17 mouse cellular contexts compared by ENCODE assay signal in the genomic region with DNA sequence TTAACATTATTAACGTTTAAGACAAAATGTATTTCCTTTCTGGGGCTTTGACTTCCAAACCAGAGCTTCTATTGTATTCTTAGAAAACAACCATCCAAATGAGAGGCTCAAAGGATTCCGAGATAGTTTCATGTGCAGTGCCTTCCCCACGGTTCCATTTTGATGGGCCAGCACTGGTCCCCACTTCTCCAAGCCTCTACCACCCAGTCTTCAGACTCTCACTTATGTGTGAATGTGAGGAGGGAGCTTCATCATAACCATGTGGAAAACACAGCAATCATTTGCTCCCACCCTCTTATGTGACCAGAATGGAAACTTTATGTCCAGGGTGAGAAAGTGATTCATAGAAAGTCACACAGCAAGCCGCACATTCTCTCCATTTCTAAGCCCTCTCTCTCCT.
DNase-seq lines count a peak whose midpoint lies in the region; ATAC-seq lines count a peak whose summit lies in the region.
"Had no signal": no experiment of that assay in that cellular context is flagged by ENCODE, and none has a peak within 500 bp of the region (broad histone marks: within the 10 kb centered on the region; RNA-seq: fewer than 3 reads in every experiment).

No protein-coding gene starts in this region.

- DNase-seq in kidney, adult 18-20 months = no peak
- DNase-seq in hindbrain, embryonic 14.5 days (ENCODE audit: low spot score) = no peak
- no peak for DNase-seq in thymus, postnatal 25 days
- DNase-seq in spleen, postnatal 4 days (ENCODE audit: low spot score in 2 of 2) = no peak
- DNase-seq in testis, postnatal 10 days (ENCODE audit: low spot score) = no peak
- DNase-seq: cerebellum, adult 11 months; cerebellum, postnatal 36 days; gastrocnemius, postnatal 36 days; lung, postnatal 4 days; right cerebral cortex, postnatal 25 days had no signal

- no peak overlapping the region for H3K4me2 ChIP-seq in kidney, embryonic 14.5 days (replicated peaks; ENCODE audit: low read depth, low read length)
- H3K4me2 ChIP-seq in forebrain, embryonic 13.5 days = 0 out of 2 replicates have a peak overlapping the region, but pooled peaks have one; percentile 35
- H3K4me2 ChIP-seq in hindbrain, embryonic 14.5 days (replicated peaks) = no peak overlapping the region; the same call in 1 of the 2 replicates
- no peak overlapping the region for H3K4me2 ChIP-seq in midbrain, embryonic 16.5 days (ENCODE audit: low read length)
- H3K4me2 ChIP-seq: embryonic facial prominence, embryonic 15.5 days; heart, embryonic 12.5 days; limb, embryonic 13.5 days; liver, embryonic 15.5 days had no signal

- no peak overlapping the region for H3K27ac ChIP-seq in kidney, embryonic 14.5 days (ENCODE audit: low read depth, low read length)
- no peak overlapping the region for H3K27ac ChIP-seq in forebrain, embryonic 13.5 days
- peak overlapping the region; percentile 66 for H3K27ac ChIP-seq in hindbrain, embryonic 14.5 days
- H3K27ac ChIP-seq in midbrain, embryonic 16.5 days (ENCODE audit: low read length) = no peak overlapping the region
- H3K27ac ChIP-seq: embryonic facial prominence, embryonic 15.5 days; limb, embryonic 13.5 days; liver, embryonic 15.5 days had no signal

- no peaks in the 10 kb centered on the region for H3K27me3 ChIP-seq in kidney, embryonic 14.5 days (ENCODE audit: control insufficient read depth, insufficient read depth, low read length)
- H3K27me3 ChIP-seq in forebrain, embryonic 13.5 days = no peaks in the 10 kb centered on the region
- no peaks in the 10 kb centered on the region for H3K27me3 ChIP-seq in hindbrain, embryonic 14.5 days (ENCODE audit: control insufficient read depth, insufficient read depth, low read length)
- H3K27me3 ChIP-seq in midbrain, embryonic 16.5 days (ENCODE audit: control insufficient read depth, insufficient read depth, low read depth, low read length) = no peaks in the 10 kb centered on the region
- H3K27me3 ChIP-seq: embryonic facial prominence, embryonic 15.5 days; heart, embryonic 12.5 days; limb, embryonic 13.5 days; liver, embryonic 15.5 days had no signal

- WGBS in kidney, embryonic 14.5 days = 81% methylated on average over 4 of the region's 4 CpGs
- 28% methylated on average over 4 of the region's 4 CpGs for WGBS in forebrain, embryonic 13.5 days
- 28% methylated on average over 4 of the region's 4 CpGs for WGBS in hindbrain, embryonic 14.5 days
- 41% methylated on average over 4 of the region's 4 CpGs for WGBS in midbrain, embryonic 16.5 days

- 0 out of 2 replicates have a peak, but pooled peaks have one; percentile 16 for ATAC-seq in kidney, embryonic 14.5 days (ENCODE audit: low FRiP score, low TSS enrichment)
- ATAC-seq in forebrain, embryonic 13.5 days = no peak
- ATAC-seq in hindbrain, embryonic 14.5 days (ENCODE audit: low FRiP score) = no peak
- ATAC-seq in midbrain, embryonic 16.5 days = no peak

- no peaks in the 10 kb centered on the region for H3K9me3 ChIP-seq in kidney, embryonic 14.5 days (ENCODE audit: control insufficient read depth, low read length)
- no peaks in the 10 kb centered on the region for H3K9me3 ChIP-seq in forebrain, embryonic 13.5 days (replicated peaks)
- H3K9me3 ChIP-seq in hindbrain, embryonic 14.5 days (ENCODE audit: control insufficient read depth, low read length) = no peaks in the 10 kb centered on the region
- no peaks in the 10 kb centered on the region for H3K9me3 ChIP-seq in midbrain, embryonic 16.5 days (replicated peaks; ENCODE audit: control insufficient read depth, low read length, poor library complexity, severe bottlenecking)
- H3K9me3 ChIP-seq: embryonic facial prominence, embryonic 15.5 days; heart, embryonic 12.5 days; limb, embryonic 13.5 days; liver, embryonic 15.5 days had no signal

- no peak overlapping the region for H3K9ac ChIP-seq in kidney, embryonic 14.5 days (ENCODE audit: low read depth, low read length)
- no peak overlapping the region for H3K9ac ChIP-seq in forebrain, embryonic 13.5 days
- H3K9ac ChIP-seq in hindbrain, embryonic 14.5 days = no peak overlapping the region
- peak overlapping the region; percentile 46; the same call in 1 of the 2 replicates for H3K9ac ChIP-seq in midbrain, embryonic 16.5 days (ENCODE audit: low read depth, low read length)
- H3K9ac ChIP-seq: embryonic facial prominence, embryonic 15.5 days; heart, embryonic 12.5 days; limb, embryonic 13.5 days; liver, embryonic 15.5 days had no signal

- no peak overlapping the region for H3K4me3 ChIP-seq in kidney, embryonic 14.5 days (ENCODE audit: low read length)
- no peak overlapping the region for H3K4me3 ChIP-seq in forebrain, embryonic 13.5 days
- H3K4me3 ChIP-seq in hindbrain, embryonic 14.5 days (replicated peaks; ENCODE audit: low read length) = no peak overlapping the region
- no peak overlapping the region for H3K4me3 ChIP-seq in midbrain, embryonic 16.5 days (ENCODE audit: low read depth, low read length)
- H3K4me3 ChIP-seq: embryonic facial prominence, embryonic 15.5 days; heart, embryonic 12.5 days; limb, embryonic 13.5 days; liver, embryonic 15.5 days had no signal

- H3K4me1 ChIP-seq in kidney, embryonic 14.5 days (ENCODE audit: control insufficient read depth, insufficient read depth, low read length) = peaks cover 5% of the 10 kb centered on the region; the same call in 1 of the 2 replicates
- peaks cover 20% of the 10 kb centered on the region for H3K4me1 ChIP-seq in forebrain, embryonic 13.5 days
- H3K4me1 ChIP-seq in hindbrain, embryonic 14.5 days (replicated peaks; ENCODE audit: control insufficient read depth, insufficient read depth, low read length) = peaks cover 8% of the 10 kb centered on the region; the same call in 1 of the 2 replicates
- H3K4me1 ChIP-seq in midbrain, embryonic 16.5 days (ENCODE audit: control insufficient read depth, insufficient read depth, low read length) = peaks cover 8% of the 10 kb centered on the region
- H3K4me1 ChIP-seq: liver, embryonic 15.5 days had no signal

- no peaks in the 10 kb centered on the region for H3K36me3 ChIP-seq in kidney, embryonic 14.5 days (ENCODE audit: control insufficient read depth, insufficient read depth, low read length)
- no peaks in the 10 kb centered on the region for H3K36me3 ChIP-seq in forebrain, embryonic 13.5 days (ENCODE audit: poor library complexity, severe bottlenecking)
- no peaks in the 10 kb centered on the region for H3K36me3 ChIP-seq in hindbrain, embryonic 14.5 days (replicated peaks; ENCODE audit: control insufficient read depth, insufficient read depth)
- no peaks in the 10 kb centered on the region for H3K36me3 ChIP-seq in midbrain, embryonic 16.5 days (ENCODE audit: control insufficient read depth, insufficient read depth, low read length)
- H3K36me3 ChIP-seq: embryonic facial prominence, embryonic 15.5 days; heart, embryonic 12.5 days; limb, embryonic 13.5 days; liver, embryonic 15.5 days had no signal
